In the genomic region with DNA sequence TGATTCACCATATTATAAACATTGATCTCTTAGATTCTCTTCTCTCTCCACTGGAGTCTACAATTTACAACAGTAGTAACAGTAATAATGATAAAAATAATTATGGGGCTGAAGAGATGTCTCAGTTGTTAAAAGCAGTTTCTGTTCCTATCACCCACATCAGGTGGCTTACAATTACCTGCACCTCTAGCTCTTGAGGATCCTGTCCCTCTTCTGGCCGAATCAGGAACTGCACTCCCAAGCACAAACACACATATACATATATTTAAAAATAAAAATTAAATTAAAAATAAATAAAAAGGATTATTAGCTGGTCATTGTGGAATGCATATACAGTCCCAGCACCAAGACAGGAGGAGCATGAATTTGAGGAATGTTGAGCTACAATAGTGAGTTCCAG, we compare ENCODE assay signal across 9 mouse cellular contexts.
DNase-seq lines count a peak whose midpoint lies in the region; ATAC-seq and TF ChIP-seq lines count a peak whose summit lies in the region.
"Had no signal": no experiment of that assay in that cellular context is flagged by ENCODE, and none has a peak within 500 bp of the region (broad histone marks: within the 10 kb centered on the region; RNA-seq: fewer than 3 reads in every experiment).

No protein-coding gene starts in this region.

- no peak overlapping the region for H3K27ac ChIP-seq in forebrain, embryonic 11.5 days (ENCODE audit: low read depth, low read length)
- no peak overlapping the region for H3K27ac ChIP-seq in forebrain, embryonic 12.5 days
- no peak overlapping the region for H3K27ac ChIP-seq in liver, postnatal 0 days (ENCODE audit: low read depth)
- no peak overlapping the region for H3K27ac ChIP-seq in liver, embryonic 12.5 days
- H3K27ac ChIP-seq in embryonic facial prominence, embryonic 11.5 days (replicated peaks; ENCODE audit: low read depth, low read length) = no peak overlapping the region
- H3K27ac ChIP-seq: hindbrain, embryonic 15.5 days had no signal

- peak; percentile 49 for TF ChIP-seq CTCF in liver, postnatal 0 days (IDR thresholded peaks at IDR 0.05; ENCODE audit: low read depth)
- TF ChIP-seq CTCF in E14TG2a.4 (conservative IDR thresholded peaks at IDR 0.05; ENCODE audit: low read length) = peak; percentile 95

- no peaks in the 10 kb centered on the region for H3K9me3 ChIP-seq in forebrain, embryonic 11.5 days (ENCODE audit: control insufficient read depth, low read length)
- H3K9me3 ChIP-seq in forebrain, embryonic 12.5 days = no peaks in the 10 kb centered on the region
- no peaks in the 10 kb centered on the region for H3K9me3 ChIP-seq in liver, postnatal 0 days (ENCODE audit: low read length)
- H3K9me3 ChIP-seq in liver, embryonic 12.5 days (replicated peaks) = no peaks in the 10 kb centered on the region
- H3K9me3 ChIP-seq in E14TG2a.4 (ENCODE audit: low read length) = no peaks in the 10 kb centered on the region
- H3K9me3 ChIP-seq in embryonic facial prominence, embryonic 11.5 days (replicated peaks; ENCODE audit: control insufficient read depth, low read length) = no peaks in the 10 kb centered on the region
- H3K9me3 ChIP-seq: hindbrain, embryonic 15.5 days had no signal

- no peak for DNase-seq in forebrain, embryonic 11.5 days (ENCODE audit: low spot score)
- no peak for DNase-seq in liver, postnatal 0 days
- peak; percentile 18 for DNase-seq in embryonic facial prominence, embryonic 11.5 days (ENCODE audit: low spot score)
- no peak for DNase-seq in layer of hippocampus, adult 9-10 months (ENCODE audit: low spot score)
- no peak for DNase-seq in urinary bladder, postnatal 4 days (ENCODE audit: low spot score in 2 of 2)

- H3K4me2 ChIP-seq in forebrain, embryonic 11.5 days (ENCODE audit: low read depth, low read length, severe bottlenecking) = no peak overlapping the region
- no peak overlapping the region for H3K4me2 ChIP-seq in forebrain, embryonic 12.5 days
- no peak overlapping the region for H3K4me2 ChIP-seq in liver, postnatal 0 days (ENCODE audit: low read depth, low read length)
- no peak overlapping the region for H3K4me2 ChIP-seq in liver, embryonic 12.5 days
- H3K4me2 ChIP-seq in embryonic facial prominence, embryonic 11.5 days (ENCODE audit: low read depth, low read length) = no peak overlapping the region
- H3K4me2 ChIP-seq: hindbrain, embryonic 15.5 days had no signal

- no peaks in the 10 kb centered on the region for H3K27me3 ChIP-seq in forebrain, embryonic 11.5 days (ENCODE audit: control insufficient read depth, insufficient read depth, low read length)
- no peaks in the 10 kb centered on the region for H3K27me3 ChIP-seq in forebrain, embryonic 12.5 days
- no peaks in the 10 kb centered on the region for H3K27me3 ChIP-seq in liver, postnatal 0 days (ENCODE audit: insufficient read depth, low read length)
- no peaks in the 10 kb centered on the region for H3K27me3 ChIP-seq in liver, embryonic 12.5 days (replicated peaks)
- no peaks in the 10 kb centered on the region for H3K27me3 ChIP-seq in E14TG2a.4 (ENCODE audit: insufficient read depth, low read length)
- no peaks in the 10 kb centered on the region for H3K27me3 ChIP-seq in embryonic facial prominence, embryonic 11.5 days (ENCODE audit: control insufficient read depth, insufficient read depth, low read length)
- H3K27me3 ChIP-seq: hindbrain, embryonic 15.5 days had no signal

- no peak for TF ChIP-seq EP300 in liver, postnatal 0 days (IDR thresholded peaks at IDR 0.05; ENCODE audit: low read depth)

- no peaks in the 10 kb centered on the region for H3K36me3 ChIP-seq in forebrain, embryonic 11.5 days (ENCODE audit: control insufficient read depth, insufficient read depth, low read length)
- H3K36me3 ChIP-seq in forebrain, embryonic 12.5 days (replicated peaks) = no peaks in the 10 kb centered on the region
- H3K36me3 ChIP-seq in liver, postnatal 0 days (replicated peaks; ENCODE audit: insufficient read depth, low read length) = no peaks in the 10 kb centered on the region
- no peaks in the 10 kb centered on the region for H3K36me3 ChIP-seq in liver, embryonic 12.5 days
- H3K36me3 ChIP-seq in E14TG2a.4 (ENCODE audit: insufficient read depth, low read length) = no peaks in the 10 kb centered on the region
- H3K36me3 ChIP-seq in embryonic facial prominence, embryonic 11.5 days (replicated peaks; ENCODE audit: control insufficient read depth, insufficient read depth, low read depth, low read length) = no peaks in the 10 kb centered on the region
- H3K36me3 ChIP-seq: hindbrain, embryonic 15.5 days had no signal

- no peak overlapping the region for H3K9ac ChIP-seq in forebrain, embryonic 11.5 days (ENCODE audit: low read length)
- H3K9ac ChIP-seq in forebrain, embryonic 12.5 days = no peak overlapping the region
- no peak overlapping the region for H3K9ac ChIP-seq in liver, postnatal 0 days (replicated peaks)
- H3K9ac ChIP-seq in liver, embryonic 12.5 days = no peak overlapping the region
- H3K9ac ChIP-seq in embryonic facial prominence, embryonic 11.5 days (replicated peaks; ENCODE audit: low read length) = no peak overlapping the region
- H3K9ac ChIP-seq: hindbrain, embryonic 15.5 days had no signal

- whole genome bisulfite sequencing in forebrain, embryonic 11.5 days = 57% methylated on average over 1 of the region's 1 CpGs
- WGBS in forebrain, embryonic 12.5 days = 68% methylated on average over 1 of the region's 1 CpGs
- WGBS in liver, postnatal 0 days (ENCODE audit: insufficient replicate concordance) = 44% methylated on average over 1 of the region's 1 CpGs
- whole genome bisulfite sequencing in liver, embryonic 12.5 days (ENCODE audit: insufficient replicate concordance) = 39% methylated on average over 1 of the region's 1 CpGs
- WGBS in embryonic facial prominence, embryonic 11.5 days = 67% methylated on average over 1 of the region's 1 CpGs

- H3K4me1 ChIP-seq in forebrain, embryonic 11.5 days (replicated peaks; ENCODE audit: control insufficient read depth, insufficient read depth, low read length) = no peaks in the 10 kb centered on the region
- no peaks in the 10 kb centered on the region for H3K4me1 ChIP-seq in forebrain, embryonic 12.5 days
- H3K4me1 ChIP-seq in liver, postnatal 0 days (ENCODE audit: insufficient read depth) = no peaks in the 10 kb centered on the region
- no peaks in the 10 kb centered on the region for H3K4me1 ChIP-seq in liver, embryonic 12.5 days
- peaks cover 18% of the 10 kb centered on the region for H3K4me1 ChIP-seq in E14TG2a.4 (replicated peaks; ENCODE audit: low read depth, low read length)
- no peaks in the 10 kb centered on the region for H3K4me1 ChIP-seq in embryonic facial prominence, embryonic 11.5 days (ENCODE audit: control insufficient read depth, insufficient read depth, low read length)
- H3K4me1 ChIP-seq: hindbrain, embryonic 15.5 days had no signal

- 0 out of 2 replicates have a peak, but pooled peaks have one; percentile 27 for ATAC-seq in forebrain, embryonic 11.5 days (replicated peaks; ENCODE audit: low FRiP score)
- ATAC-seq in forebrain, embryonic 12.5 days (ENCODE audit: low FRiP score) = no peak
- no peak for ATAC-seq in liver, postnatal 0 days
- ATAC-seq in liver, embryonic 12.5 days = no peak
- no peak for ATAC-seq in embryonic facial prominence, embryonic 11.5 days (replicated peaks; ENCODE audit: insufficient number of reproducible peaks, low FRiP score, low TSS enrichment, low read depth)

- H3K4me3 ChIP-seq in forebrain, embryonic 11.5 days (ENCODE audit: low read depth, low read length) = no peak overlapping the region
- H3K4me3 ChIP-seq in forebrain, embryonic 12.5 days (replicated peaks) = no peak overlapping the region
- H3K4me3 ChIP-seq in liver, postnatal 0 days (ENCODE audit: low read depth, low read length) = no peak overlapping the region
- no peak overlapping the region for H3K4me3 ChIP-seq in liver, embryonic 12.5 days
- no peak overlapping the region for H3K4me3 ChIP-seq in E14TG2a.4 (replicated peaks; ENCODE audit: low read length)
- H3K4me3 ChIP-seq in embryonic facial prominence, embryonic 11.5 days (ENCODE audit: low read depth, low read length) = no peak overlapping the region
- H3K4me3 ChIP-seq: hindbrain, embryonic 15.5 days had no signal
